18 mouse cellular contexts compared by ENCODE assay signal in genomic region chr6:119399371-119399770, GRCm38 (mm10).
"Had no signal": no experiment of that assay in that cellular context is flagged by ENCODE, and none has a peak within 500 bp of the region (broad histone marks: within the 10 kb centered on the region; RNA-seq: fewer than 3 reads in every experiment).

No protein-coding gene starts in this region.

- H3K4me1 ChIP-seq: midbrain, embryonic 10.5 days; midbrain, embryonic 12.5 days; neural tube, embryonic 13.5 days; neural tube, embryonic 15.5 days had no signal

- DNase-seq: lung, adult 18-20 months; lung, embryonic 14.5 days; lung, postnatal 4 days; midbrain, embryonic 14.5 days; retina, postnatal 1 day; right cerebral cortex, adult 18-20 months; right cerebral cortex, postnatal 25 days; right cerebral cortex, postnatal 4 days; spleen, adult 18-20 months; thymus, adult 18-20 months; thymus, postnatal 14 days; thymus, postnatal 36 days had no signal

- H3K36me3 ChIP-seq: midbrain, embryonic 10.5 days; midbrain, embryonic 12.5 days; neural tube, embryonic 13.5 days; neural tube, embryonic 15.5 days had no signal

- ATAC-seq: midbrain, embryonic 16.5 days had no signal

- H3K9me3 ChIP-seq: midbrain, embryonic 10.5 days; midbrain, embryonic 12.5 days; neural tube, embryonic 13.5 days; neural tube, embryonic 15.5 days had no signal

- H3K9ac ChIP-seq: lung, embryonic 14.5 days; midbrain, embryonic 12.5 days; neural tube, embryonic 13.5 days; neural tube, embryonic 15.5 days had no signal

- H3K27ac ChIP-seq: midbrain, embryonic 10.5 days; midbrain, embryonic 12.5 days; neural tube, embryonic 13.5 days; neural tube, embryonic 15.5 days had no signal

- H3K27me3 ChIP-seq: midbrain, embryonic 12.5 days; neural tube, embryonic 13.5 days; neural tube, embryonic 15.5 days had no signal

- H3K4me3 ChIP-seq: midbrain, embryonic 10.5 days; midbrain, embryonic 12.5 days; myocyte; neural tube, embryonic 13.5 days; neural tube, embryonic 15.5 days had no signal

- H3K4me2 ChIP-seq: lung, embryonic 14.5 days; midbrain, embryonic 12.5 days; neural tube, embryonic 13.5 days; neural tube, embryonic 15.5 days had no signal
